Mouse (Mus musculus) bone marrow, adult 2 months (tissue): Measurements from ENCODE around the gene Dock2.

ENCODE experiments used
- CTCF ChIP-seq: fragments of 200-500 bp; IDR thresholded peaks from 2 replicates; pipeline ENCODE4 v1.5.1; 2011; ENCODE audit warnings: low read length, control low read depth; ENCODE audit not compliant: control insufficient read depth, insufficient read depth
- POLR2A ChIP-seq: fragments of 200-500 bp; IDR thresholded peaks from 2 replicates; pipeline ENCODE4 v1.6.1; 2011; ENCODE audit warnings: low read depth, mild to moderate bottlenecking, control low read depth, low read length, borderline replicate concordance; ENCODE audit not compliant: control insufficient read depth

DNA sequence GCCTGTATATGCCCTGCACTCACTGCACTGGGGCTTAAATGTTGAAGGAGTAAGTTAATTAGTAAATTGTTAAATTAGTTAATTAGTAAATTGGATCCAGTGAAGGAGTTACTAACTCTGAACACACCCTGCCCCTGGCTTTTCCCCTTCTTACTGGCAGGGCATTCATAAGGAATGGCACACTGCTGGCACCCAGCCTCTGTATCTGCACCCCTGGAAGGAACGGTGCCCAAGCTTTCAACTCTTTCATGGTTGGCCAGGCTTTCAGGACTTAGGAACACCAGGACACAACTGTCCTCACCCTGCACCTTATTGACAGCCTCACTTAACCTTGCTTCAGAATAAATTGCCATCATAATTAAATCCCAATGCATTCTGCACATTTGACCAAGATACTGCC lies 359.1 kb downstream of the Dock2 start:
- TF ChIP-seq POLR2A = no peak
- TF ChIP-seq CTCF = no peak
